Mouse (Mus musculus): Measurements from ENCODE around the gene Lrrc52.

DNA sequence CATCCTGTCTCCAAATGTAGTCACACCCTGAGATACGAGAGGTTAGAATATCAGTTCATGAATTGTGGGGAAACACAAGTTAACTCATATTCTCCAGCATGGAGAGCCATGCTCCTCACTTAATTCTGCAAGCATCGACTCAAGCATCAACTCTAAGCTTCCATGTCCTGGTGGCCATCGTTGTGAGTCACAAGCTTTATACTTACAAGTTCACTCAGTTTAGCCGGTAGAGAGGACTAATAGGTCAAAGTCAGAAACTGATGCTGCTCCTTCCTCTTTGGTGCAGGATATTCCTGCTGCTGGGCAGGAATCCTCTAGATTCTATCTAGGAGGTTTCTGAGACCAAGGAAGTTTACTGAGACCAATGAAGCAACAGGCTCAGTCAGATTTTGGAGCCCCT is 61.3 kb downstream of the Lrrc52 start:
- no peak for TF ChIP-seq MAX (IDR thresholded peaks at IDR 0.05; ENCODE audit: low read length)
- TF ChIP-seq TCF12 (IDR thresholded peaks at IDR 0.05; ENCODE audit: low read depth, low read length): no peak
- no peak for TF ChIP-seq CTCF (conservative IDR thresholded peaks at IDR 0.05 in 1 of 2, IDR thresholded peaks at IDR 0.05 in 1 of 2; ENCODE audit: low read depth in 2 of 2, low read length in 2 of 2)
- no peak for TF ChIP-seq POLR2A (IDR thresholded peaks at IDR 0.05; ENCODE audit: low read depth, low read length)
- no peak for TF ChIP-seq E2F4 (IDR thresholded peaks at IDR 0.05; ENCODE audit: insufficient replicate concordance, low read depth, low read length)
- no peak for TF ChIP-seq NRF1 (IDR thresholded peaks at IDR 0.05; ENCODE audit: low read depth, low read length)
- TF ChIP-seq USF2 (conservative IDR thresholded peaks at IDR 0.05; ENCODE audit: low read depth, low read length): no peak
- no peak for TF ChIP-seq ZMIZ1 (IDR thresholded peaks at IDR 0.05; ENCODE audit: low read depth, low read length)
- TF ChIP-seq HCFC1 (IDR thresholded peaks at IDR 0.05; ENCODE audit: low read depth, low read length): no peak
- TF ChIP-seq ZNF384 (IDR thresholded peaks at IDR 0.05; ENCODE audit: low read depth, low read length): no peak
- no peak for TF ChIP-seq JUN (IDR thresholded peaks at IDR 0.05; ENCODE audit: insufficient read depth, low read depth, low read length)
- no peak for TF ChIP-seq ZC3H11A (IDR thresholded peaks at IDR 0.05; ENCODE audit: low read depth, low read length)

Data from CH12.LX (cell line).